ENCODE assay signal across 18 mouse cellular contexts in the genomic region with DNA sequence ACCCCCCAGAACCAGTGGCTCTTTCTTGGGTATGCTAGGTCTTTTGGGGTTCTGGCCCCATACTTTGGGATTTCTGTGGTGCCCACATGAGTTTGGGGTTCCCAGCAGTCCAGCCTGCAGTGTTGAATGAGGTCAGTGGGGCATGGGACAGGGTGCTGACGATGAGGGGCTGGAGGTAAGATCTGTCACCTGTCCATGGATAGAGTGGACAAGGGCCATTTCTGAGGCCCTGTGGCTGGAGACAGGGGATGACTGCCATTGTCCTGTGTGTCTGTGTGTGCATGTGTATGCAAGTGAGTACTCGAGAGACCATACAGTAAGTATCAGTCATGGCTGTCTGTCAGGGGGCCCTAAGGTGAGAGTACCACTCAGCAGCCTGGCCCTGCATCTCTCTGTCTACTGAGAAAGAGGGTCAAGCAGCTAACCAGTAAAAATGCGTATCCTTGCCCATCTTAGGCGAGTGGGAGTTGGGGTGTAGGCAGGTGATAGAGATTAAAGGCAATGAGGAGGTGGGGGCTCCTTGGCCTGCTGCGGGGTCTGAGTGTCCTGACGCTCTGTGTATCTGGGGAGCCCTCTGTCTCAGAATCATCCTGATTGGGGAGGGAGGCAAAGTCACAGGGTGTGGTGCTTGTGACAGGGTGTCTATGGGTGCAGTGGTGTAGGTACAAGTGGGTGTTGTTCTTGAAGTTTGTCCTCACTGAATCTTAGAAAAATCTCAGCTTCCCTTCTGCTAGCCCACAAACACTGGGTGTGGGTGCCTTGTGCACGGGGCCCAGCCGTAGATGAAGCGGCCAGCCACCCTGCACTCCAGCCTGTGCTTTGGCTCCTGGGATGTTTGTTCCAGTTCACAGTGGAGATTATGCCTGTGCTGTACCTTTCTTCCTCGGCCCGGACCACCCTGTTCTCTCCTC. TPM values are rescaled to one million over a fixed set of nuclear protein-coding genes. Genes with fewer than 3 reads are reported as not detected.
DNase-seq lines count a peak whose midpoint lies in the region; ATAC-seq and TF ChIP-seq lines count a peak whose summit lies in the region.
"Had no signal": no experiment of that assay in that cellular context is flagged by ENCODE, and none has a peak within 500 bp of the region (broad histone marks: within the 10 kb centered on the region; RNA-seq: fewer than 3 reads in every experiment).

No protein-coding gene starts in this region.

- no peak overlapping the region for H3K4me3 ChIP-seq in heart, embryonic 13.5 days
- no peak overlapping the region for H3K4me3 ChIP-seq in heart, embryonic 10.5 days
- H3K4me3 ChIP-seq in brown adipose tissue, adult 24 weeks (ENCODE audit: insufficient read depth, low read depth, low read length): no peak overlapping the region
- no peak overlapping the region for H3K4me3 ChIP-seq in myocyte
- H3K4me3 ChIP-seq in intestine, embryonic 15.5 days (replicated peaks): no peak overlapping the region
- H3K4me3 ChIP-seq: embryonic facial prominence, embryonic 15.5 days; forebrain, embryonic 13.5 days; limb, embryonic 12.5 days; midbrain, embryonic 12.5 days; stomach, embryonic 15.5 days had no signal

- H3K4me1 ChIP-seq in heart, embryonic 13.5 days: peaks cover 19% of the 10 kb centered on the region
- H3K4me1 ChIP-seq in heart, embryonic 10.5 days: peaks cover 47% of the 10 kb centered on the region
- H3K4me1 ChIP-seq in brown adipose tissue, adult 24 weeks (ENCODE audit: control insufficient read depth, insufficient read depth, insufficient read length, low read length): peaks cover 28% of the 10 kb centered on the region
- 0 out of 2 replicates have a peak, but pooled peaks cover 14% of the 10 kb centered on the region for H3K4me1 ChIP-seq in intestine, embryonic 15.5 days (replicated peaks)
- H3K4me1 ChIP-seq: embryonic facial prominence, embryonic 15.5 days; forebrain, embryonic 13.5 days; midbrain, embryonic 12.5 days; stomach, embryonic 15.5 days had no signal

- H3K79me2 ChIP-seq in myocyte (ENCODE audit: control insufficient read depth, insufficient read depth): no peaks in the 10 kb centered on the region

- DNase-seq in heart, embryonic 10.5 days (ENCODE audit: low spot score): no peak
- peak; percentile 40 for DNase-seq in lung, postnatal 36 days
- no peak for DNase-seq in lung, postnatal 10 days
- no peak for DNase-seq in right cerebral cortex, adult 2 months (ENCODE audit: low spot score in 2 of 2)
- DNase-seq: adrenal gland, adult 8-10 months; cerebellum, adult 8-10 months; kidney, adult 11 months had no signal

- no peak for ATAC-seq in heart, embryonic 13.5 days (ENCODE audit: extremely low read depth, insufficient number of reproducible peaks, low FRiP score, low TSS enrichment)
- no peak for ATAC-seq in intestine, embryonic 15.5 days
- ATAC-seq: forebrain, embryonic 13.5 days had no signal

- H3K9me3 ChIP-seq in heart, embryonic 13.5 days: peaks cover 13% of the 10 kb centered on the region; the same call in 1 of the 2 replicates
- peaks cover 10% of the 10 kb centered on the region for H3K9me3 ChIP-seq in heart, embryonic 10.5 days
- H3K9me3 ChIP-seq in intestine, embryonic 15.5 days: no peaks in the 10 kb centered on the region
- H3K9me3 ChIP-seq: embryonic facial prominence, embryonic 15.5 days; stomach, embryonic 15.5 days had no signal

- TF ChIP-seq POLR2A in myocyte (IDR thresholded peaks at IDR 0.05; ENCODE audit: insufficient read length, low read depth): no peak

- H3K36me3 ChIP-seq in heart, embryonic 13.5 days: peaks cover 11% of the 10 kb centered on the region
- peaks cover 9% of the 10 kb centered on the region; the same call in 1 of the 2 replicates for H3K36me3 ChIP-seq in heart, embryonic 10.5 days
- no peaks in the 10 kb centered on the region for H3K36me3 ChIP-seq in myocyte (ENCODE audit: control insufficient read depth, insufficient read depth)
- H3K36me3 ChIP-seq in intestine, embryonic 15.5 days: no peaks in the 10 kb centered on the region
- H3K36me3 ChIP-seq: embryonic facial prominence, embryonic 15.5 days; limb, embryonic 12.5 days; midbrain, embryonic 12.5 days; stomach, embryonic 15.5 days had no signal

- H3K9ac ChIP-seq in heart, embryonic 13.5 days: peak overlapping the region; percentile 39; the same call in 1 of the 2 replicates
- H3K9ac ChIP-seq in intestine, embryonic 15.5 days: no peak overlapping the region
- H3K9ac ChIP-seq: embryonic facial prominence, embryonic 15.5 days; forebrain, embryonic 13.5 days; hindbrain, embryonic 14.5 days; limb, embryonic 12.5 days; midbrain, embryonic 12.5 days; stomach, embryonic 15.5 days had no signal

- H3K27ac ChIP-seq in heart, embryonic 13.5 days (replicated peaks): no peak overlapping the region
- no peak overlapping the region for H3K27ac ChIP-seq in heart, embryonic 10.5 days
- H3K27ac ChIP-seq in brown adipose tissue, adult 24 weeks (replicated peaks; ENCODE audit: low read depth, low read length): peak overlapping the region; percentile 78
- no peak overlapping the region; the same call in 1 of the 2 replicates for H3K27ac ChIP-seq in intestine, embryonic 15.5 days
- H3K27ac ChIP-seq: embryonic facial prominence, embryonic 15.5 days; forebrain, embryonic 13.5 days; hindbrain, embryonic 14.5 days; limb, embryonic 12.5 days; midbrain, embryonic 12.5 days; stomach, embryonic 15.5 days had no signal

- H3K4me2 ChIP-seq in heart, embryonic 13.5 days: no peak overlapping the region
- H3K4me2 ChIP-seq in myocyte (ENCODE audit: low read depth): peak overlapping the region; percentile 44
- no peak overlapping the region for H3K4me2 ChIP-seq in intestine, embryonic 15.5 days (replicated peaks)
- H3K4me2 ChIP-seq: embryonic facial prominence, embryonic 15.5 days; forebrain, embryonic 13.5 days; hindbrain, embryonic 14.5 days; limb, embryonic 12.5 days; midbrain, embryonic 12.5 days; stomach, embryonic 15.5 days had no signal

- H3K27me3 ChIP-seq in heart, embryonic 13.5 days (replicated peaks): no peaks in the 10 kb centered on the region
- H3K27me3 ChIP-seq in heart, embryonic 10.5 days (ENCODE audit: insufficient read depth, poor library complexity, severe bottlenecking): 0 out of 2 replicates have a peak, but pooled peaks cover 4% of the 10 kb centered on the region
- no peaks in the 10 kb centered on the region for H3K27me3 ChIP-seq in myocyte (ENCODE audit: control insufficient read depth, insufficient read depth, insufficient read length)
- H3K27me3 ChIP-seq in intestine, embryonic 15.5 days (replicated peaks): no peaks in the 10 kb centered on the region
- H3K27me3 ChIP-seq: embryonic facial prominence, embryonic 15.5 days; stomach, embryonic 15.5 days had no signal

- WGBS in heart, embryonic 13.5 days: 82% methylated on average over 11 of the region's 11 CpGs
- 86% methylated on average over 11 of the region's 11 CpGs for WGBS in heart, embryonic 10.5 days
- 81% methylated on average over 11 of the region's 11 CpGs for WGBS in intestine, embryonic 15.5 days

- no peak overlapping the region for H3ac ChIP-seq in myocyte (ENCODE audit: control insufficient read depth, insufficient read length)

TF ChIP-seq in myocyte, 11 proteins besides CTCF, POLR2A, EP300 and RAD21:
- TF ChIP-seq MYOD1 (IDR thresholded peaks at IDR 0.05; ENCODE audit: control insufficient read depth in 1 of 3, insufficient read length in 2 of 3, low read depth in 2 of 3) (no peak), POLR2AphosphoS2 (IDR thresholded peaks at IDR 0.05; ENCODE audit: insufficient read length, low read depth) (no peak), CEBPB (IDR thresholded peaks at IDR 0.05; ENCODE audit: insufficient read depth, poor library complexity, severe bottlenecking) (no peak), E2F4 (IDR thresholded peaks at IDR 0.05; ENCODE audit: insufficient read depth) (no peak), MAX (IDR thresholded peaks at IDR 0.05; ENCODE audit: low read depth) (no peak), REST (IDR thresholded peaks at IDR 0.05; ENCODE audit: insufficient read depth, insufficient read length) (no peak), SRF (IDR thresholded peaks at IDR 0.05; ENCODE audit: control insufficient read depth, insufficient read length, low read depth) (no peak), TCF12 (IDR thresholded peaks at IDR 0.05; ENCODE audit: insufficient read depth, poor library complexity, severe bottlenecking) (no peak), TCF3 (IDR thresholded peaks at IDR 0.05; ENCODE audit: insufficient read length, low read depth) (no peak), USF1 (IDR thresholded peaks at IDR 0.05; ENCODE audit: low read depth) (no peak), MYOG (IDR thresholded peaks at IDR 0.05; ENCODE audit: control insufficient read depth in 1 of 3, insufficient read depth in 1 of 3, insufficient read length in 2 of 3, low read depth in 2 of 3) (no peak)

RNA-seq across cellular contexts. Expression of gene Tfeb, which starts 32.8 kb away (rescaled TPM):
- 21.1 and 22.4 TPM in 2 replicates for polyA plus RNA-seq in heart, embryonic 13.5 days (2015; fragmentation: Nextera tagmentation; extraction: Ambion mirVana)
- polyA plus RNA-seq in heart, embryonic 10.5 days (2016; fragmentation: Nextera tagmentation; extraction: Ambion mirVana): 15.3 and 19.3 TPM in 2 replicates
- polyA plus RNA-seq in brown adipose tissue, adult 24 weeks (2012; ENCODE audit: insufficient read depth, insufficient read length, missing spikeins): 8.7 and 14.8 TPM in 2 replicates
- polyA plus RNA-seq in myocyte (2012; fragmentation: generic; extraction: Trizol): 16.5 TPM
- polyA plus RNA-seq in intestine, embryonic 15.5 days (2015; fragmentation: Nextera tagmentation; extraction: Ambion mirVana): 22.4 and 22.8 TPM in 2 replicates

RNA-seq across cellular contexts. Expression of gene Pgc, which starts 43.0 kb away (rescaled TPM):
- 0.17 and 0.24 TPM in 2 replicates for polyA plus RNA-seq in heart, embryonic 13.5 days (2015; fragmentation: Nextera tagmentation; extraction: Ambion mirVana)
- 0.49 and 0.67 TPM in 2 replicates for polyA plus RNA-seq in heart, embryonic 10.5 days (2016; fragmentation: Nextera tagmentation; extraction: Ambion mirVana)
- not detected in 2 replicates for polyA plus RNA-seq in brown adipose tissue, adult 24 weeks (2012; ENCODE audit: insufficient read depth, insufficient read length, missing spikeins)
- polyA plus RNA-seq in myocyte (2012; fragmentation: generic; extraction: Trizol): not detected
- polyA plus RNA-seq in intestine, embryonic 15.5 days (2015; fragmentation: Nextera tagmentation; extraction: Ambion mirVana): 0.93 and 0.99 TPM in 2 replicates
- polyA plus RNA-seq: CD4-positive, CD25-positive, alpha-beta regulatory T cell, adult 4 months; forebrain, embryonic 13.5 days; hindbrain, embryonic 14.5 days; limb, embryonic 12.5 days; midbrain, embryonic 12.5 days had no signal
